Mouse (Mus musculus): Measurements from ENCODE around the gene Reps2.

- TF ChIP-seq CTCF (IDR thresholded peaks at IDR 0.05) (no peak), EP300 (IDR thresholded peaks at IDR 0.05) (no peak)
Observed at GRCm38 (mm10) chrX:162443387-162443786, 200.1 kb downstream of the Reps2 start.

Measured in lung, postnatal 0 days (tissue).